Mouse (Mus musculus): ENCODE results near the gene Ints13.
"Not testable (repeated sequence)": the region's sequence is repeated elsewhere in the genome, so short reads cannot be mapped to it uniquely, and the experiment has no call there.

Ints13 gene

DNA sequence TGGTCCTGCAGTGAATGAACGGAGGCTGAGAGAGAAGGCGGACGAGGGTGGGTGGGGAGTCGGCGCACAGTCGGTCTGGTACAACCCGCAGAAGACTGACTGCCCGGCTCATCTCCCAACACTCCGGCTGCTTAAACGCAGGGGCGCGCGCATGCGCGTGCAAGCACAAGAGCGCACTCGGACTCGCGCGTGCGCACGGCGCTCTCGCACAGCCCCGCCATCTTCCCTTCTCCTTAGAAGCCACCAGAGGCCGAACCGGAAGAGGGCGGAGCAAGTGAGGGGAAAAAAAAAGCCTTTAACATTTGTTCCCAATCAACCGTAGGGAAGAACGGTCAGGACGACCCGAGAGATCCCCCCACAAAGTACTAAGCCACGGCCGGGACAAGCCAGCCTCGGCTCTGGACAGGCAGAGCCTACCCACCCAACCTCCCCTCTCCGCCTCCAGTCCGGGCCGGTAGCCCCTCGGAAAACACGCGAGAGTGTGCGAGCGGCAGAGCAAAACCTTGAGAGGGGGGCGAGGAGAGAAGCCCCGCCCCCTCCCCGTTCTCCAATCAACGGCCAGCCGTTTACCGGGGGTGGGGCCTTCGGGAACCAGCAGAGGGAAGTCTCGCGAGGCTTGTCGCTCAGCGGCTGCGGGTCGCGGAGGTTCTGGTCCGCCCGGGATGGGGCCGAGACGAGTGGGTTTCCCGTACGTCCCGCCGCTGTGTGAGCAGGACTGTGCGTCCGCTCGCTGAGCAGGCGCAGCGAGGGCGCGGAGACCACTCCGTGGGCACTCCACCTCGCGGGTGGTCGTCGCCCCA is at the start of gene Ints13:
Ints13 (minus strand) TSS at position 526 of the 800 bp plus-strand sequence.
- peak; percentile 98 for DNase-seq (ENCODE audit: low spot score)

DNA sequence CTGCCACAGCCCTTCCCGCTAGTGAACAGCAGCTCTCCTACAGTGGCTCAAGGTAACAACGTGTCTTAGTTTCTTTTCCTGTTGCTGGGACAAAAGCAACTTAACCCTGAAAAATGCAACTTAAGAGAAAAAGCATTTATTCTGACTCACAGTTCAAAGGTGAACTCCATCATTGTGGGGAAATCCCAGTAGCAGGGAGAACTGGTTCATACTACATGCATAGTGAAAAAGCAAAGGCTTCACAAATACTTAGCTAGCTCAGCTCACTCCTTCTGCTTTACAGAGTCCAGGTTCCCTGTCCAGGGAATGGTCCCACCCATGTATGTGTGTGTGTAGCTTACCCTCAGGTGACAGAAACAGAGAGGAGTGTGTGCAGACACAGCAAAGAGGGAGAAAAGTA is 39.0 kb upstream of the Ints13 start:
- no peak for DNase-seq (ENCODE audit: low spot score)

DNA sequence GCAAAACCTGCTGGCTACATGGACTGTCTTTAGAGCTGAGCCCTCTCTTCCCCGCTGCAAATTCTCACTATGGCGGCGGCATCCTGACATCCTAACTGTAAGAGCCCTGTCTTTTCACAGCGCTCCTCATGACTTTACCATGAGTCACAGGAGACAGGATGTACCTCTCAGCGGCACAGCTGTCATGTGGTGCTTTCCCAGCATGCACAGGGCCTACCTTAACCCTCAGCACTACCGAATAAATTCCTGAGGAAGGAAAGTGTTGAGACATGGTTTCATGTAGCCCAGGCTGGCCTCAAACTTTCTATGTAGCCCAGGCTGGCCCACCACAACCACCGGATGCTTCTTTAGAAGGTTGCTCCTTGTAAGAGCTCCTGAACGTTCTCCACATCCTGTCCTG is 38.3 kb upstream of the Ints13 start:
- no peak for DNase-seq (ENCODE audit: low spot score)

DNA sequence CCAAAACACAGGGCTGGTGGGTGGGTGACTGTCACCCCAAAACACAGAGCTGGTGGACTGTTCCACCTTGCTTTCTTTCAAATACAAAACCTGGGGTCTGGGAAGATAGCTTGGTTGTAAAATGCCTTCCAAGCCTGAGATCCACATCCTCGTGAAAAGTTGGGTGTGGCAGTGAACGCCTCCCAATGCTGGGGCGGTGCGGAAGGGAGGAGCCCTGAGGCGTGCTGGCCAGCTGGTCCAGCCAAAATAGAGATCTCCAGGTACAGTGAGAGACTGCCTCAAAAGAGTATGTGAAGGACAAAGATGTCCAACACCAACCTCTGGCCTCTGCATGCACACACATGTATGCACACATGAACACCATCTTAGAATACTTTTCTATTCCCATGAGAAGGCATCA is 36.9 kb upstream of the Ints13 start:
- no peak for DNase-seq (ENCODE audit: low spot score)

DNA sequence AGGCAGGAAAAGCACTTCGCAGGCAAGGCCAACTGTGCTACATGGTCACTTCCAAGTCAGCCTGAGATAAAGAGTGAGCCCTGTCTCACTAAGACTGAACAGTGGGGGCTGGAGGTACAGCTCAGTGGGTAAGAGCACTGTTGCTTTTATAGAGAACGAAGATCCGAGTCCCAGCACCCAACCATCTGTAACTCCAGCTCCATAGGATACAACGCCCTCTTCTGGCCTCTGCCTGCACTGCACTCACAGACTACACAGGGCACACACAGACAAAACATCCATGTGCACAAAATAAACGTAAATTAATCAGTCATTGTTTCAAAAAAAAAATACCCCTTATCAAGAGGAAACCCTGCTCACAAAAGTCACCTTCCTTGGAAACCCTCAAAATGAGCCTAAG is 36.3 kb upstream of the Ints13 start:
- no peak for DNase-seq (ENCODE audit: low spot score)

DNA sequence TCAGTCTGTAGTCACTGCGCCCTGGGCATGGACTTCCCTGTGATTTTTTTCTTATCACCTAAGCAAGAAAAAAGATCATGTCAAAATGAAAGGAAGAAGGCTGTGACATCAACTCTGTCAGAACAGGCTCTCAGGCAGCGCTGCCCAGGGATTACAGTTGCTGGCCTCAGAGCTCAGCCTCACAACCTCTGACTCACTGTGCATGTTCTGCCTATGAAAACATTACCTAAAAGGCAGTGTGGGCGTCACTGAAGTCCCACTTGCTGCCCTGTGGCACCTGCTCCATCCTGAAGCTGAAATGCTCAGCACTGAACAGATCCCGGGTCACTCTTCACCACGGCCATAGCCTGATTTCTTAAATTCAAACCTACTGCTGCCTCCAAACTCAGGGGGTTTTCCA is 35.1 kb upstream of the Ints13 start:
- DNase-seq (ENCODE audit: low spot score): no peak

DNA sequence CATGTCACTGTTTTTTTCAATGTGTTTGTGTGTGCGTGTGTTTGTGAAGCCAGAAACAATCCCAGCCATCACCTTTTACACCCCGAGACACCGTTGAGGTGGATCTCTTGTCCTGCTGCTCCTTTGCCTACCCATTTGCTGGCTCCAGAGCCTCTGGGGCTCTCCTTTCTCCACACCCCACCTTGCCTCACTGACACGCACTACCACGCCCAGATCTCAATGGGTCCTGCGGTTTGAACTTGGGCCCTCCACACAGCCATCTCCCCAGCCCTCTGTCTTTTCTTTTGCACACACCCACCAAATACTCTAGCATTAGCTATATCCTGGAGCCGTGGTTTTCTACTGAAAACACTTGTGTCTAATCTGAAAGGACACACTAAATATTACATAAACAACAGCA is 34.3 kb upstream of the Ints13 start:
- no peak for DNase-seq (ENCODE audit: low spot score)

DNA sequence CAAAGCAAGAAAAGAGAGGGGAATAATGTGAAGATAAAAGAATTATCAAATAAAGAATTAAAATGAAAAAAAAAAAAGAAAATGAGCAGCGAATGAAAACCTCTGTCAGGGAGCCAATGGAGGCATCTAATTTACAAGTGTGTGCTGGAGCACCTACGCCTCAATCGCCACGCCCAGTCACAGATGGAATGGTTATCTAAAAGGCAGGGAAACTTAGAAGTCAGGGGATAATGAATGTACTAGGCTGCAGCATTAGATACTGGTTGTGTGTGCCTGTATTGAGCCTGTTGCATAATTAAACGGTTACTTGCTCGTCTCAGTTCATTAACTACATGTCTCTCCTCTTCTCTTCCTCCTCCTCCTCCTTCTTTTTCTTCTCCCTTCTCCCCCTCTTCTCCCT is 33.8 kb upstream of the Ints13 start:
- DNase-seq (ENCODE audit: low spot score): no peak

DNA sequence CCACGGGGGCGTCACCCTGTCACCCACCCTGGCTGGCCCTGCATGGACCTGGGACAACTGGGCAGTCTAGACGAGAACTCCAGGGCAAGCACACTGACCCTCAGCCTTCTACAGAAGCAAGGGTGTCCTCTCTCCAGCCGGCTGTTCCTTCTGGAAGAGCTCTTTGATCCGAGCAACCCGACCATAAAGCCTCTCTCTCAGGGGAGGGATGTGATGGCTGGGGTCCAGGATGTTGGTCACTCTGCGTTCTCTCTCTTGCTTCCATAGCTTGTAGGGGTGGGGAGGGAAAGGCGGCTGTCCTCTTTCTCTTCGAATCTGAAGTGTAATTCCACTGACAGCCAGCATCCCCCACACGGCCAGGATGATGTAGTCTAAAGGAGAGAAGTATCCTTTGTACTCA is 26.0 kb upstream of the Ints13 start:
- DNase-seq (ENCODE audit: low spot score): no peak

DNA sequence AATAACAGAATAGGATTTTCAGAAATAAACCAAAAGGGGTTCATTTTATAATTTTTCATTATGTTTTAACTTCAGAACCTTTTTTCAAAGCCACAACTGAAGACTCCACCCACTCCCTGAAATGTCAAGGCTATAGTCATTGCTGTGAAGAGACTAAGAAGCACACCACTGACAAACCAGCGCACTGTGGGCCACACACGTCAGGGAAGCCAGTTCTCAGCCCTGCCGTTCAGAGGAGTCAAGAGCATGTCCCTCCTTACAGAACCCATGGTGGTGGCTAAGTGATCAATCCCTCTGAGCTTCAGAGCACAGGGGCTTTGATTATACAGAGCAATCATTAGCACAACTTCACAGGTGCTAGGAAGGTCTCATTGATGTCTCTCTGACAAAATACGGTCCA is 25.0 kb upstream of the Ints13 start:
- DNase-seq (ENCODE audit: low spot score): no peak

DNA sequence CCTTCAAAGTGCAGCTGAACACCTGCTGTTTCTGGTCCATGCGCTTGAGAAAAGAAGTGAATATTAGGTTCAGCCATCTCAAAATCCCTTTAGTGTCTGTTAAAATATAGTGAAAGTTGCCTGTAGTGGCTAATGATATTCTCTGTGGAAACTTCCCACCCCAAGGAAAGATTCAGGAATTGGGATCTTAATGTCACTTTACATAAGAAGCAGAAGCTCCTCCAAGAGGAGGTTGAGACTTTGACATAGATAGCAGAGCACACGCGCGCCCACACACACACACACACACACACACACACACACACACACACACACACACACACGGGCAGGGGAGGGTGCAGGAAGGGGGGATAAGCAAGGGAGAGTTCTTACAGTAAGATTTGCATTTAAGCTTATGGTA is 7.5 kb upstream of the Ints13 start:
- DNase-seq (ENCODE audit: low spot score): no peak

DNA sequence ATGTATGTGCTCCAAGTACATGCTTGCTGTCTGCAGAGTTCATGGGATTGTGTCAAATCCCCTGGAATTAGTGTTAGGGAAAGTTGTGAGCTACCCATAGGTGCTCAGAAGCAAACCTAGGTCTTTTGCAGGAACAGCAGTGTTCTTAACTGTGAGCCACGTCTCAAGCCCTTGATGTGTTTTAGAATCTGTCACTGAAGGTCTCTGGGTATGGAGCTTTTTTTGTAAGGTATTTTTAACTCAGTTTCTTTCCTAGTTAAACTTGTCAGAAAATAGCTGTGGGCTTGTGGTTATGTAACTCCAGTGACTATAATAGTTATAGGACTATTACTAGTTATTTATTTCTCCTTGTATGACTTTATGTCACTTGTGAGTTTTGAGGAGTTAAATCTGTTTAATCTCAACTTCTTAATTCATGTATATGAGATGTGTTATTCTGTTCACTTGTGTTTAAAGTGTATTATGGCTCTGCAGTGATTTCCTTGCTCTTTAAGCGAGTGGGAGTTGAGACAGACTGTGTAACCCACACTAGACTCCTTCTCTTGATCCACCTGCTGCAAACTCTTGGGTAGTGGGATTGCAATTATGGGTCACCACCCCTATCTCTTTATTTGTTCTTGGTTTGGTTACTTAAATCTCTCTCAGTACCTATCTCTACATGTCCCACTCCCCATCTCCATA is 5.9 kb upstream of the Ints13 start:
- no peak for DNase-seq (ENCODE audit: low spot score)

DNA sequence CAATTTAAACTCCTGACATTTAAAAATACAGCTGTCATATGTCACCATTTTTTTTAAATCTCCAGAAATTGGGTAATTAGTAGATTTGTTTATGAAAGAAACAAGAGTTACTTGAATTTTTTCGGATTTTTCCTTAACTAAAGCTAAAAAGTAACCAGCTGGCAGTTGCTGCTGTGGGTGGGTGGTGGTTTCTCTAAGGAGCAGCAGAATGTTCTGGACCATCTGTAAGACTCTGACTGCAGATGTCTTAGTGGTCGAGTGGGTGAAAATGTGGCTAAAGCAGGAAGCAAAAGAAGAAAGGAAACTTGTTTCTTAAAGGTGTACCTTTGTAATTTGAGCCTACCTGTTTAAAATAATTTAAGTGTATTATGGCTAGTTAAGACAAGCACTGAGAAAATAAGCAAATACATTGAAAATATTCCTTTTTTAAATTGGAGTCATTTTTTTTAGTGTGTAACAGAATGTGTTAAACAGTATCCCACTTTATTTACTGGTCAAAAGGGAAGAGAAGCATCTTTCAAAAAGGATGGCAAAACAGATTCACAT is 2.8 kb upstream of the Ints13 start:
- DNase-seq (ENCODE audit: low spot score): no peak

DNA sequence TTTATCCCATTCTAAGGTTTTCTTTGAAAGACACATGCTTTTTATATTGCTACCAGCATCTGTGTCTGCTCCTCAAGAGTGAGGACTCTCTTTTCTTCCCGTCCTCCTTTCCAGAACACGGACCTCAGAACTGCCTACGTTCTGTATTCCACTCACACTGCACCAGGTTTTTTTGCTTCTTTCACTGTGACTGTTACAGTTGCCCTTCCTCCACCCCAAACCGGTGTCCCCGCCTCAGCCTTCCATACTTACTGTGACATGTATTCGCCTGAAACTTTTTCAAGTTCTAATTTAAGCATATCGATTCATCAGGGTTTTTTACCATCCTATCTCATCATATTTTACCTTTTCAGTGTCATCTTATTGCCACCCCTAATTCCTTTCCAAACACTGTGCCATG is 951 bp upstream of the Ints13 start:
- peak; percentile 24 for DNase-seq (ENCODE audit: low spot score)

DNA sequence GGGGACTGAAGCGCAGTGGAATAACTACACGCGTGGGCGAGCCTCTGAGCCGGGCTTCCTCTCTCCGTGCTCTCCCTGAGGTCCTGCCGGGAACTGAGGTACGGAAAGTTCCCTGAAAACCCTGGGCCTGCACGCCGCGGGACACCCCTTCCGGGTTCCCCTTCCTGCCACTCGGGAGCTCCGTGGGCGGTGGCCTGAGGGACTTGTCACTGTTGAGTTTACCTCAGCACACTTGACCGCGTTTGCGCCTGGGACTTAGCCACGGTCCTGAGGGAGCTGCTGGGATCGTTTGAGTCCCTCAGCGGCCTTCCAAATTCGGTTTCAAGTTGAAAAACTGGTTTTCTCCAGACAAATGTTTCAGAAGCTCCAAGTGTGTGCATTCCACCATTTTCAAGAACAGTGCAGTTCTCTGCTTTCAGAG is 486 bp upstream of the Ints13 start:
- peak; percentile 80 for DNase-seq (ENCODE audit: low spot score)

DNA sequence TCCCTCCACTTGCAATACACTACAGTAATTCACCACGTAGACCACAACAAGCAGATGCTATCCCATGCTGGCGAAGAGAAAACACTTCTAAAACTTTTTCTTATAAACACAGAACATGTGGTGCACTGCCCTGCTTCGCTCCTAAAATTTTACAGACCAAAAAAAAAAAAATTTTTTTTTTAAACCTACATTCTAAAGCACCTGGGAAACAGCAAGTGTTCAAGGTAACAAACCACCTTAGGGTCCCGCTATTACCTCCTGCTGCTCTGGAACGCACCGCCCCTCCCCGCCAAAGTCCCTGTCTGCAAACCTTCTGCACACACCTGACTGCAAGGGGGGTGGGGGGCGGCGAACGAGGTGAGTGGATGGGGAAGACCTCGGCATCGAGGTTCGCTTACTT is 732 bp downstream of the Ints13 start, which contains the start of gene Fgfr1op2:
Fgfr1op2 (plus strand) TSS at position 301 of the 400 bp plus-strand sequence.
- DNase-seq (ENCODE audit: low spot score): no peak

DNA sequence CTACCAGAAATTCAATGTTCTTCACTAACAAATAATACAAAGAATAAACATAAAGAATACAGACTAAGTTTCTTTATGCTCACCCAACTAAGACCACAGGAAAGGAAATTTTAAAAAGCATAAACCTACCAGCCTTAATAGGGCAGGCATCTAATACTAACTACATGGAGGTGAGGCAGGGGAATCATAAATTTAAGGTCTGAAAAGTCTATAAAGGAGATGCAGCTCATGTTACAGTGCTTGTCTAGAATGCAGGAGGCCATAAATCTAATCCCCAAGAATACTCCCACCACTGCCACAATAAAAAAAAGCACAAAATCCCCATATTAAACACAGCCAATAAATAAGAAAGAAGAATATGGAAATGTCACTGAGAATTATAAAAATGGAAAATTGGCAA is 5.6 kb downstream of the Ints13 start:
- no peak for DNase-seq (ENCODE audit: low spot score)

DNA sequence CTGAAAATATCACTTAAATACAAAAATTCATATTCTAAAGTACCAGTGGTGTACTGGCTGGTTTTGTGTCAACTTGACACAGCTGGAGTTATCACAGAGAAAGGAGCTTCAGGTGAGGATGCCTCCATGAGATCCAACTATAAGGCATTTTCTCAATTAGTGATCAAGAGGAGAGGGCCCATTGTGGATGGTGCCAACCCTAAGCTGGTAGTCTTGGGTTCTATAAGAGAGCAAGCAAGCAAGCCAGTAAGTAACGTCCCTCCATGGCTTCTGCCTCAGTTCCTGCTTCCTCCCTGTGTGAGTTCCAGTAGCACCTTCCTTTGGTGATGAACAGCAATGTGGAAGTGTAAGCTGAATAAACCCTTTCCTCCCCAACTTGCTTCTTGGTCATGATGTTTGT is 15.2 kb downstream of the Ints13 start:
- DNase-seq (ENCODE audit: low spot score): not testable (repeated sequence)

DNA sequence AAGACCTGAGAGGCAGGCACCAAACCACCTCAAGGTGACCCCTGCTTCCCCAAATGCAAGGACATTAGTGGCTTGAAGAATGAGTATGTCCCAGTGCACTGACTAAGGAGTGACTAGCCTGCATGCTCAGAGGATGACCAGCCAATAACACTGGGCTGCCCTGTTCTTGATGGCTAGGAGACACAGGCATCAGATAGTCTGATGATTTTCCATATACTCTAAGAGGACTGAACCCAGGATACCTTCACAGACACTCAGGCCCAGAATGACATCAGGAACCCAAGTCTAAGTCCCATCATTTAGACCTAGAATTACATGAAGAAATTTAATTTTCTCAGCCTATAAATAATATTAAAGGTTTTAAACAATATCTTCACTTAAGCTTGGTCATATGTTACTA is 26.3 kb downstream of the Ints13 start:
- DNase-seq (ENCODE audit: low spot score): no peak

DNA sequence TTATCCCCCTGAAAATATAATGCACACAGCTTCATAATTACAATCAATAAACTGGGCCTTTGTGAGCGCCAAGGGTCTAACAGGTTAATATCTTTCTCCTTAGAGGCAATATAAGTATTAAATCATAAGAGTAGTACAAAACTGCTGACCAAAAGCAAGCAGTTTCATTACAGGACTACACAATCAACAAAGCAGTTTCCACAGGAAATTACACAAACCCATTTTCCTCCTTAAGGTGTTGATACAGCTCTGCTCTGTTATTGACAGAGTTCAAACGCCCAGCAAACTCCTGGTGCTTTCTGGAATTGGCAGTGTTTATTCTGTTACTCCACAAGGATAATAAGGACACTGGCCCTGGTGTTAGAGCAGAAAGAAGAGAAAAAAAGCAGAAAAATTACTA is 27.2 kb downstream of the Ints13 start:
- no peak for DNase-seq (ENCODE audit: low spot score)

DNA sequence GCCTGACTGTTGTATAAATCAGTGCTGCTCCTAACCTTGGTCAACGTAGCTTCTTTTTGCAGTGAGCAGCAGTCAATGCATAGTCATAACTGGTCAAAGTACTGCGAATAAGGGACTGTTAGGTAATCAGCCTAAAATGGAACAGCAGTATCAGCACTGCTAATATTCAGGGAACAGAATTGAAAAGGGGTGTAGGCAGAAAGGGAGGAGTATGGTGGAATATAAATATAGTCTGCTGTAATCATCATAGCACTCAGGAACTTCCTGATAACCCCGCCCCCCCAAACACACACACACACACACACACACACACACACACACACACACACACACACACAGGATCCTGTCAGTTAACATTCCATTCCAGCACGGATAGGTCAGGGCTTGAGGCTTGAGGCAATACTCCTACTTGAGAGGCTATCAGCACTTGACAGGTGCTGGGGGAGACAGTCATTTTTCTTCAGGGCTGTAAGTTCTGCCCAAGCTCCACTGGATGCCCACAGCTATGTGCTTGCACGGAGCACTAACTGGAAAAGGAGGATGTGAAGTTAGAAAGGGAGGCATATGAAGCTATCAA is 32.3 kb downstream of the Ints13 start:
- DNase-seq (ENCODE audit: low spot score): peak; percentile 10

DNA sequence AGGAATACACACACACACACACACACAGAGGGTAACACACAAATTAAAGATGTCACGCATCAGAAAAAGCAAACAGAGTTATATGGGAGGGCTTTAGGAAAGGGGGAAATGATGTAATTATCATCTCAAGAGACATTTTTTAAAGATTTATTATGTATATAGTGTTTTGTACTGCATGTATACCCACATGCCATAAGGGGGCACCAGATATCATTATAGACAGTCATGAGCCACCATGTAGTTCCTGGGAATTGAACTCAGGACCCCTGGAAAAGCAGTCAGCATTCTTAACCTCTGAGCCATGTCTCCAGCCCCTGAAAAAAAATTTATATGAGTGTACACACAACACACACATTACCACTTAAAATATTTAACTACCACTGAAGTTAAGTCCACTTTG is 33.0 kb downstream of the Ints13 start:
- DNase-seq (ENCODE audit: low spot score): no peak

DNA sequence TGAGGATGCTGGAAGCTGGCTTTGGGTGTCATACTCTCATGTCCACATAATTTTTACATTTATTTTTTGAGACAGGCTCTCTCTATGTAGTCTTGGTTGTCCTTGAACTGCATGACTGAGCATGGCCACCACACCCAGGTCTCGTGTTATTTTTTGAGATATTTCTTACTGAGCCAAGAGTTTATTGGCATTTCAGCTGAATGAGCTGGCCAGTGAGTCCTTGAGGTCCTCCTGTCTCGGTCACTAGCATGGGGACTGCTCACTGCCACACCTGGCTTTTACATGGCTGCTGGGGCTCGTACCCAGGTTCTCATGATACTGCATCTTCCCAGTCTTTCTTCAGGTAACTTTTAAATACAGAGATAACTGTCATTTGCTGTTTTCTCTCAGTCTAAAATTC is 37.2 kb downstream of the Ints13 start:
- DNase-seq (ENCODE audit: low spot score): no peak
